Mouse (Mus musculus) myocyte (in vitro differentiated cells): ENCODE results near the gene Tcte1.

Source experiments
- E2F4 ChIP-seq: IDR thresholded peaks from one replicate; pipeline ENCODE4 v1.6.1; 2011; ENCODE audit warnings: mild to moderate bottlenecking, control low read depth, moderate library complexity; ENCODE audit not compliant: insufficient read depth
- MAX ChIP-seq: IDR thresholded peaks from one replicate; pipeline ENCODE4 v1.6.1; 2011; ENCODE audit warnings: low read depth, mild to moderate bottlenecking, control low read depth
- MYOD1 ChIP-seq, 3 experiments: IDR thresholded peaks; one replicate each; pipeline ENCODE4 v1.6.1; 2011; ENCODE audit warnings: control low read depth in 2 of 3, low read depth in 2 of 3, mild to moderate bottlenecking in 2 of 3, moderate library complexity in 1 of 3; ENCODE audit not compliant: insufficient read length in 2 of 3, control insufficient read depth in 1 of 3
- POLR2A ChIP-seq: IDR thresholded peaks from one replicate; pipeline ENCODE4 v1.6.1; 2011; ENCODE audit warnings: low read depth, mild to moderate bottlenecking, control low read depth, moderate library complexity; ENCODE audit not compliant: insufficient read length
- POLR2AphosphoS2 ChIP-seq: IDR thresholded peaks from one replicate; pipeline ENCODE4 v1.6.1; 2011; ENCODE audit warnings: low read depth, control low read depth; ENCODE audit not compliant: insufficient read length
- SRF ChIP-seq: IDR thresholded peaks from one replicate; pipeline ENCODE4 v1.6.1; 2011; ENCODE audit warnings: low read depth; ENCODE audit not compliant: control insufficient read depth, insufficient read length
- TCF3 ChIP-seq: IDR thresholded peaks from one replicate; pipeline ENCODE4 v1.6.1; 2011; ENCODE audit warnings: low read depth, control low read depth; ENCODE audit not compliant: insufficient read length

DNA sequence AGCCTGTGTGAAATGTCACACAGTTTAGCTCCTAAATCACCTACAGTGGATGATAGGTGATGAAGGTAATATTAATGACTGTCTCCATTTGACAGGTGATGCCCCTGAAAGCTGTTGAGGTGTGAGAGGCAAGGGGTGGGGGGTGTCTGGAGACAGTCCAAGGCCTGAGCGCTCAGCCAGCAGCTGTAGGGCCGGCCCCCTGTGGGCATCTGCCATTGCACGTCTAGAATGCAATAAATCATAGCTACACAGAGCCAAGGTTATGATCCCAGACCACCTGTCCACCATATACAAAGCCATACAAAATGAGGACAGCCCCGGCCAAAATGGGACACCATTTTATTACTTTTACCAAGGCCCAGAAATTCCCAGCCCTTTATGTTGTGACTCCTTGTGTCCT lies 1.7 kb downstream of the Tcte1 start:
- TF ChIP-seq POLR2AphosphoS2 (no peak), POLR2A (no peak), E2F4 (no peak), MAX (no peak), MYOD1 (IDR thresholded peaks at IDR 0.05; ENCODE audit: control insufficient read depth in 1 of 3, insufficient read length in 2 of 3, low read depth in 2 of 3) (no peak), SRF (no peak), TCF3 (no peak)
